9 mouse cellular contexts compared by ENCODE assay signal in the genomic region with DNA sequence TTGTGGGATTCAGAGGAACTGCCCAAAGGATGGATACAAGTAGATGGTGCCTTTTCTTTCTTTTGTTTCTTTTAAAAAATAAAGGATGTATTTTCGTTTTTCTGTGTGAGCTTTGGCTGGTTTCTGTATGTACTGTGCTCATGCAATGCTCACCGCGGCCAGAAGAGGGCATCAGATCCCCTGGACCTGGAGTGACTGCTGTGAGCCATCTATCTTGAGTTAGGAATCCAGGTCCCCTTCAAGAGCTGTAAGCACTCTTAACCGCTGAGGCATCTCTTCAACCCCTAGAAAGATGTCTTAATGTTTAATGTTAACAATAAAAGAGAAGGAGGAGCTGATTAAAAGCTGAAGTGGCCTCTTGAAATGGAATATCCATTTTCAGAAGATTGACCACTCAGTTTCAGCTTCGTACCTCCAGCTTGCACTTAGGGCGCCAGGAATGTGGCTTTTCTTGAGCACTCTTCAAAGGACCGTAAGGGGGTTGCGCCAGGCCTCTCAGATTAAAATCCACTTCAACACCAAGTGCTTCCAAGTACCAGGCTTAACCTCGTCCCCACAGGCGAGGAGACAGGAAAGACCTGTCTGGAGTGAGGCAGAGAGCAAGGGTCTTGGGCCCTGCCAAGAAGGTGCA. TPM values are rescaled to one million over a fixed set of nuclear protein-coding genes. Genes with fewer than 3 reads are reported as not detected.
A peak's percentile ranks its signal among the peaks of the same experiment; 100 is the strongest.
DNase-seq lines count a peak whose midpoint lies in the region; ATAC-seq and TF ChIP-seq lines count a peak whose summit lies in the region.
"Had no signal": no experiment of that assay in that cellular context is flagged by ENCODE, and none has a peak within 500 bp of the region (broad histone marks: within the 10 kb centered on the region; RNA-seq: fewer than 3 reads in every experiment).

No protein-coding gene starts in this region.

- H3K36me3 ChIP-seq in testis, adult 2 months (ENCODE audit: control insufficient read depth, insufficient read depth, low read length): no peaks in the 10 kb centered on the region
- H3K36me3 ChIP-seq in kidney, postnatal 0 days (ENCODE audit: insufficient read depth, low read length): no peaks in the 10 kb centered on the region
- no peaks in the 10 kb centered on the region for H3K36me3 ChIP-seq in liver, embryonic 11.5 days (ENCODE audit: control insufficient read depth, insufficient read depth, low read length)
- H3K36me3 ChIP-seq: limb, embryonic 13.5 days had no signal

- H3K27me3 ChIP-seq in testis, adult 2 months (ENCODE audit: control insufficient read depth, insufficient read depth, low read length): no peaks in the 10 kb centered on the region
- no peaks in the 10 kb centered on the region for H3K27me3 ChIP-seq in kidney, postnatal 0 days (ENCODE audit: insufficient read depth, low read length)
- H3K27me3 ChIP-seq in liver, embryonic 11.5 days (replicated peaks; ENCODE audit: control insufficient read depth, insufficient read depth, low read length): no peaks in the 10 kb centered on the region

- no peak for DNase-seq in testis, postnatal 14 days (ENCODE audit: low spot score)
- peak; percentile 57 for DNase-seq in cerebellum, adult 11-12 months
- peak; percentile 57 to 79 for DNase-seq in frontal cortex, postnatal 10 days (ENCODE audit: low spot score in 2 of 2)
- DNase-seq in kidney, postnatal 0 days (ENCODE audit: low spot score): peak; percentile 84
- DNase-seq in liver, embryonic 11.5 days (ENCODE audit: low spot score): peak; percentile 74
- DNase-seq in ovary, postnatal 14 days (ENCODE audit: low spot score): peak; percentile 89
- DNase-seq in thymus, postnatal 4 days: peak; percentile 92

- H3K27ac ChIP-seq in testis, adult 2 months (ENCODE audit: control insufficient read depth, insufficient read depth, low read depth, low read length): no peak overlapping the region
- no peak overlapping the region for H3K27ac ChIP-seq in kidney, postnatal 0 days
- H3K27ac ChIP-seq in liver, embryonic 11.5 days (ENCODE audit: low read depth, low read length): no peak overlapping the region

- H3K4me3 ChIP-seq in testis, adult 2 months (ENCODE audit: control insufficient read depth, low read depth, low read length): no peak overlapping the region
- no peak overlapping the region for H3K4me3 ChIP-seq in kidney, postnatal 0 days (replicated peaks; ENCODE audit: low read depth, low read length)
- H3K4me3 ChIP-seq in liver, embryonic 11.5 days (ENCODE audit: low read depth, low read length): no peak overlapping the region
- H3K4me3 ChIP-seq: limb, embryonic 13.5 days had no signal

- H3K4me2 ChIP-seq in kidney, postnatal 0 days (ENCODE audit: low read length): no peak overlapping the region
- no peak overlapping the region for H3K4me2 ChIP-seq in liver, embryonic 11.5 days
- H3K4me2 ChIP-seq: limb, embryonic 13.5 days had no signal

- no peak for TF ChIP-seq POLR2A in testis, adult 2 months (IDR thresholded peaks at IDR 0.05; ENCODE audit: control insufficient read depth, low read depth, low read length)

- no peaks in the 10 kb centered on the region for H3K9me3 ChIP-seq in kidney, postnatal 0 days (replicated peaks; ENCODE audit: low read length)
- H3K9me3 ChIP-seq in liver, embryonic 11.5 days (ENCODE audit: control insufficient read depth, low read length): no peaks in the 10 kb centered on the region
- H3K9me3 ChIP-seq: limb, embryonic 13.5 days had no signal

- ATAC-seq in kidney, postnatal 0 days (replicated peaks; ENCODE audit: low FRiP score, low read depth): no peak
- ATAC-seq in liver, embryonic 11.5 days (replicated peaks; ENCODE audit: low FRiP score): 0 out of 2 replicates have a peak, but pooled peaks have one; percentile 37

- WGBS in kidney, postnatal 0 days: 45% methylated on average over 10 of the region's 10 CpGs
- 45% methylated on average over 10 of the region's 10 CpGs for WGBS in liver, embryonic 11.5 days

- peak; percentile 78; the same call in 1 of the 2 replicates for TF ChIP-seq CTCF in testis, adult 2 months (IDR thresholded peaks at IDR 0.05; ENCODE audit: control insufficient read depth, insufficient read depth, insufficient replicate concordance, low read depth, low read length)
- peak; percentile 94 for TF ChIP-seq CTCF in kidney, postnatal 0 days (IDR thresholded peaks at IDR 0.05; ENCODE audit: low read depth)

- H3K4me1 ChIP-seq in testis, adult 2 months (ENCODE audit: control insufficient read depth, insufficient read depth, low read length): peaks cover 2% of the 10 kb centered on the region
- H3K4me1 ChIP-seq in kidney, postnatal 0 days (replicated peaks; ENCODE audit: insufficient read depth, low read length): 0 out of 2 replicates have a peak, but pooled peaks cover 5% of the 10 kb centered on the region
- no peaks in the 10 kb centered on the region; the same call in 1 of the 2 replicates for H3K4me1 ChIP-seq in liver, embryonic 11.5 days (replicated peaks; ENCODE audit: control insufficient read depth, insufficient read depth, low read length)

- no peak overlapping the region for H3K9ac ChIP-seq in kidney, postnatal 0 days (ENCODE audit: low read depth, low read length)
- no peak overlapping the region for H3K9ac ChIP-seq in liver, embryonic 11.5 days (ENCODE audit: low read depth, low read length)
- H3K9ac ChIP-seq: limb, embryonic 13.5 days had no signal

RNA-seq across cellular contexts. Expression of gene Adcy7, which starts 5.9 kb away (rescaled TPM):
- 4.6 and 5.4 TPM in 2 replicates for polyA plus RNA-seq in testis, adult 2 months (2012; rRNA removed)
- 4.3 TPM in 2 replicates for polyA plus RNA-seq in kidney, postnatal 0 days (2015; fragmentation: Nextera tagmentation; extraction: Ambion mirVana)
- 46.6 and 49.7 TPM in 2 replicates for polyA plus RNA-seq in liver, embryonic 11.5 days (2014; fragmentation: Nextera tagmentation; extraction: Ambion mirVana)
